In genomic region chr17:79713643-79714367, GRCm38 (mm10) we compare ENCODE assay signal across 8 mouse cellular contexts. TPM values are rescaled to one million over a fixed set of nuclear protein-coding genes. Genes with fewer than 3 reads are reported as not detected.
DNase-seq lines count a peak whose midpoint lies in the region; ATAC-seq and TF ChIP-seq lines count a peak whose summit lies in the region.

No protein-coding gene starts in this region.

- ATAC-seq in forebrain, embryonic 11.5 days (replicated peaks; ENCODE audit: low FRiP score), result peak; percentile 14; the same call in 1 of the 2 replicates

- under 1% methylated on average over 63 of the region's 63 CpGs for WGBS in forebrain, embryonic 11.5 days

- H3K9ac ChIP-seq in forebrain, embryonic 11.5 days (ENCODE audit: low read length), result peak overlapping the region; percentile 16; the same call in 1 of the 2 replicates

- TF ChIP-seq CTCF in layer of hippocampus, adult 2 months (conservative IDR thresholded peaks at IDR 0.05), result no peak

- H3K27me3 ChIP-seq in forebrain, embryonic 11.5 days (ENCODE audit: control insufficient read depth, insufficient read depth, low read length), result peaks cover 50% of the 10 kb centered on the region
- no peaks in the 10 kb centered on the region; the same call in 1 of the 2 replicates for H3K27me3 ChIP-seq in splenic B cell, adult 2 months (ENCODE audit: control insufficient read depth, insufficient read depth, low read length, poor library complexity, severe bottlenecking)

- H3K4me2 ChIP-seq in forebrain, embryonic 11.5 days (ENCODE audit: low read depth, low read length, severe bottlenecking), result peak overlapping the region; percentile 92

- no peak for DNase-seq in layer of hippocampus, adult 2 months (ENCODE audit: low spot score in 2 of 2)
- no peak for DNase-seq in layer of hippocampus, adult 18-20 months (ENCODE audit: low spot score in 2 of 2)
- DNase-seq in adrenal gland, adult 2 months, result peak; percentile 59
- peak; percentile 79 for DNase-seq in forebrain, embryonic 11.5 days (ENCODE audit: low spot score)
- peak; percentile 6 for DNase-seq in induced T-regulatory cell, adult 2 months (ENCODE audit: low read depth)
- DNase-seq in lung, postnatal 14 days, result peak; percentile 39
- peak; percentile 1 for DNase-seq in splenic B cell, adult 2 months (ENCODE audit: low read depth, low spot score)
- DNase-seq in spleen, postnatal 14 days (ENCODE audit: low spot score in 2 of 2), result no peak

- no peaks in the 10 kb centered on the region; the same call in 1 of the 2 replicates for H3K9me3 ChIP-seq in forebrain, embryonic 11.5 days (ENCODE audit: control insufficient read depth, low read length)

- peaks cover 19% of the 10 kb centered on the region for H3K4me1 ChIP-seq in forebrain, embryonic 11.5 days (replicated peaks; ENCODE audit: control insufficient read depth, insufficient read depth, low read length)

- H3K27ac ChIP-seq in layer of hippocampus, adult 2 months, result no peak overlapping the region
- H3K27ac ChIP-seq in forebrain, embryonic 11.5 days (ENCODE audit: low read depth, low read length), result no peak overlapping the region

- H3K4me3 ChIP-seq in layer of hippocampus, adult 2 months, result peak overlapping the region; percentile 51
- peak overlapping the region; percentile 42 for H3K4me3 ChIP-seq in forebrain, embryonic 11.5 days (ENCODE audit: low read depth, low read length)

- no peaks in the 10 kb centered on the region for H3K36me3 ChIP-seq in forebrain, embryonic 11.5 days (ENCODE audit: control insufficient read depth, insufficient read depth, low read length)
- no peaks in the 10 kb centered on the region for H3K36me3 ChIP-seq in splenic B cell, adult 2 months (ENCODE audit: control insufficient read depth, insufficient read depth, low read length, poor library complexity, severe bottlenecking)

RNA-seq across cellular contexts. Expression of gene Cyp1b1, which starts 1.1 kb away (rescaled TPM):
- total RNA-seq in layer of hippocampus, adult 2 months (2021), result 1 to 10 TPM; 3.4 to 4.5 TPM
- 1 to 10 TPM; 2.7 to 3.3 TPM for total RNA-seq in layer of hippocampus, adult 18-20 months (2021)
- 10 to 100 TPM; 29.6 to 46.6 TPM for total RNA-seq in adrenal gland, adult 2 months (2021)
- polyA plus RNA-seq in adrenal gland, adult 2 months (2012; rRNA removed), result 34.6 and 43.2 TPM in 2 replicates
- polyA plus RNA-seq in forebrain, embryonic 11.5 days (2014; fragmentation: Nextera tagmentation; extraction: Ambion mirVana), result 1.6 and 2.1 TPM in 2 replicates

Comparison
In these comparisons a context has a peak if more than half of its experiments do, and no peak if none do; other contexts are left out.
1. DNase-seq: peak in adrenal gland, adult 2 months (single experiment), forebrain, embryonic 11.5 days (single experiment), induced T-regulatory cell, adult 2 months (single experiment), lung, postnatal 14 days (single experiment) and splenic B cell, adult 2 months (single experiment); none in layer of hippocampus, adult 2 months (0 of 2), layer of hippocampus, adult 18-20 months (0 of 2) and spleen, postnatal 14 days (0 of 2).
2. RNA of gene Cyp1b1, which starts 1.1 kb away (total RNA-seq): 29.6 to 46.6 TPM in adrenal gland, adult 2 months; 3.4 to 4.5 TPM in layer of hippocampus, adult 2 months and 2.7 to 3.3 TPM in layer of hippocampus, adult 18-20 months; every median in the first group is over 4 times any median in the second.